Mouse (Mus musculus) ES-E14 (cell line): Measurements from ENCODE around the gene Gmip. TPM values are rescaled to one million over a fixed set of nuclear protein-coding genes. Genes with fewer than 3 reads are reported as not detected.

Experiments used
- DNase-seq: peaks from one replicate; pipeline ENCODE4 v3.0.0-alpha.2; 2013; ENCODE audit warnings: low read depth, low spot score
- H3K27ac ChIP-seq: 2 replicates; pipeline ENCODE4 v1.5.1; 2012; ENCODE audit warnings: low read depth, mild to moderate bottlenecking, low read length, moderate library complexity, mixed read lengths; ENCODE audit not compliant: poor library complexity, insufficient read depth, severe bottlenecking
- H3K36me3 ChIP-seq: 2 replicates; pipeline ENCODE4 v1.6.1; 2012; ENCODE audit warnings: mild to moderate bottlenecking, low read length, moderate library complexity, mixed read lengths; ENCODE audit not compliant: control insufficient read depth, poor library complexity, insufficient read depth, severe bottlenecking
- H3K4me1 ChIP-seq, 2 experiments: fragments of 150-350 bp in 1 of 2; sonication (generic) in 1 of 2; 2 replicates each; pipeline ENCODE4 v1.6.1; 2012; ENCODE audit warnings: low read length in 2 of 2, mild to moderate bottlenecking in 1 of 2, mixed read lengths in 1 of 2; ENCODE audit not compliant: control insufficient read depth in 2 of 2, insufficient read depth in 2 of 2, poor library complexity in 1 of 2
- H3K4me3 ChIP-seq, 2 experiments: fragments of 150-350 bp in 1 of 2; sonication (generic) in 1 of 2; 2 replicates each; pipeline ENCODE4 v1.5.1; 2012; ENCODE audit warnings: low read length in 2 of 2, low read depth in 1 of 2, mild to moderate bottlenecking in 1 of 2, mixed read lengths in 1 of 2; ENCODE audit not compliant: insufficient read depth in 1 of 2, poor library complexity in 1 of 2, severe bottlenecking in 1 of 2
- H3K9ac ChIP-seq: 2 replicates; pipeline ENCODE4 v1.6.1; 2012; ENCODE audit warnings: low read depth, mild to moderate bottlenecking, low read length, mixed read lengths; ENCODE audit not compliant: poor library complexity, insufficient read depth, severe bottlenecking
- H3K9me3 ChIP-seq: fragments of 150-350 bp; sonication (generic); 2 replicates; pipeline ENCODE4 v1.6.1; 2012; ENCODE audit warnings: low read depth, mild to moderate bottlenecking, low read length; ENCODE audit not compliant: control insufficient read depth, insufficient read depth
- CHD2 ChIP-seq: IDR thresholded peaks from 2 replicates; pipeline ENCODE4 v1.6.1; 2014; ENCODE audit warnings: mild to moderate bottlenecking, low read depth, low read length, inconsistent platforms
- HCFC1 ChIP-seq: IDR thresholded peaks from 2 replicates; pipeline ENCODE4 v1.6.1; 2012; ENCODE audit warnings: low read length, inconsistent platforms, borderline replicate concordance; ENCODE audit not compliant: insufficient read depth
- MAFK ChIP-seq: IDR thresholded peaks from 2 replicates; pipeline ENCODE4 v1.6.1; 2014; ENCODE audit warnings: mild to moderate bottlenecking, low read depth, low read length, inconsistent platforms; ENCODE audit not compliant: insufficient read depth
- ZC3H11A ChIP-seq: IDR thresholded peaks from 2 replicates; pipeline ENCODE4 v1.6.1; 2012; ENCODE audit warnings: low read depth, mild to moderate bottlenecking, inconsistent platforms, low read length, borderline replicate concordance
- ZNF384 ChIP-seq: IDR thresholded peaks from 2 replicates; pipeline ENCODE4 v1.6.1; 2012; ENCODE audit warnings: low read depth, low read length, inconsistent platforms
- in situ Hi-C, 2 experiments: fragments of 600-800 bp; cut with MboI; formaldehyde crosslinking; loops; one replicate each; pipeline ENCODE4 v1.15.1; 2025; ENCODE audit warnings: low sequenced_read_pairs in 2 of 2, inconsistent platforms in 1 of 2; ENCODE audit not compliant: unreplicated experiment in 2 of 2
- total RNA-seq: library from RNA; depleted of rRNA; stranded (reverse); fragments of 300-350 nt; gene quantifications from 2 replicates; pipeline ENCODE4 v1.2.3, GENCODE M21; 2012; rRNA removed

The Gmip gene
- 5.9 and 6.4 TPM in 2 replicates for total RNA-seq

GRCm38 (mm10) chr8:69808094-69808863, at the start of gene Gmip:
Gene Gmip, plus strand, starts transcription at chr8:69808679.
- Histone ChIP-seq H3K9ac (peak within 1 kb of the TSS; percentile 71), H3K36me3 (peaks cover 40% of the 10 kb centered on the region), H3K4me1 (peaks cover 0 to 3% of the 10 kb centered on the region in 2 experiments; a peak in 2 of 4 replicates), H3K27ac (no peak within 1 kb of the TSS), H3K9me3 (no peaks in the 10 kb centered on the region), H3K4me3 (peak within 1 kb of the TSS; percentile 67)
- DNase-seq, result no peak
- TF ChIP-seq ZNF384 (no peak), HCFC1 (no peak), ZC3H11A (no peak; the same call in 1 of the 2 replicates), MAFK (no peak), CHD2 (no peak)
- in situ Hi-C loops, result no loop called here

GRCm38 (mm10) chr8:69761814-69762445, 46.5 kb upstream of the Gmip start:
- Histone ChIP-seq H3K9ac (no peak overlapping the region), H3K36me3 (peaks cover 12% of the 10 kb centered on the region), H3K9me3 (no peaks in the 10 kb centered on the region), H3K4me3 (no peak overlapping the region), H3K4me1 (peaks cover 2 to 19% of the 10 kb centered on the region in 2 experiments; a peak in 2 of 4 replicates), H3K27ac (no peak overlapping the region)
- in situ Hi-C loops, result no loop called here
- DNase-seq, result no peak
- TF ChIP-seq ZNF384, result no peak

GRCm38 (mm10) chr8:69771221-69771620, 37.3 kb upstream of the Gmip start:
- no peak overlapping the region for H3K27ac ChIP-seq
- no peak overlapping the region for H3K4me3 ChIP-seq
- in situ Hi-C loops, result no loop called here
- no peak for DNase-seq
- TF ChIP-seq ZNF384, result no peak
- no peak for TF ChIP-seq MAFK
- TF ChIP-seq HCFC1, result no peak
- TF ChIP-seq ZC3H11A, result no peak
- no peak for TF ChIP-seq CHD2
- H3K9ac ChIP-seq, result no peak overlapping the region
- peaks cover 5% of the 10 kb centered on the region for H3K36me3 ChIP-seq
- peaks cover 2 to 6% of the 10 kb centered on the region in 2 experiments; a peak in 3 of 4 replicates for H3K4me1 ChIP-seq
- H3K9me3 ChIP-seq, result no peaks in the 10 kb centered on the region

- in situ Hi-C loops, result no loop called here
- Histone ChIP-seq H3K9me3 (no peaks in the 10 kb centered on the region), H3K36me3 (peaks cover 5% of the 10 kb centered on the region), H3K9ac (no peak overlapping the region), H3K4me3 (no peak overlapping the region), H3K27ac (no peak overlapping the region), H3K4me1 (peaks cover 2 to 6% of the 10 kb centered on the region in 2 experiments; a peak in 3 of 4 replicates)
- DNase-seq, result no peak
- TF ChIP-seq HCFC1 (no peak), MAFK (no peak), ZNF384 (no peak), CHD2 (no peak), ZC3H11A (no peak)
These were observed 36.4 kb upstream of the Gmip start for GRCm38 (mm10) chr8:69772106-69772505.
